Mouse (Mus musculus): ENCODE results near the gene Grb10.

DNA sequence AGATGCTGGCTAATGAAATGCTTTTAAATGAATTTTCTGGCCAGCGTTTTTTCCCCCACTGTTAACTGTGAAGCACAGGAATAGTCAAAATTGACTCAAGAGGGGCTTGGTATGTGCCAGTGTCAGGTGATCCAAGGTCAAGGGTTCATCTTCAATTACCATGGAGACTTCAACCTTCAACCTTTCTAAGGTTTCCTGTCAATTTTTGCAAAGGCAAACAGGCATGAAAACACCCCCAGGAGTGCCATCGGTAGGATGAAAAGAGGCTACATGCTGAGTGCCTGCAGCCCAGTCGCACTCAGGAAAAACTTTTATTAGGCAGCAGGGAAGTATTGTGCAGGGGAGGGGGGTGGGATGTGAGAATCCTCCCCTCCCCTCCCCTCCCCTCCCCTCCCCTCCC, 152.6 kb downstream of the Grb10 start:
- TF ChIP-seq POLR2A (IDR thresholded peaks at IDR 0.05; ENCODE audit: control insufficient read depth, extremely low read depth, insufficient read depth, low read length, poor library complexity), result no peak
- no peak for TF ChIP-seq CTCF (IDR thresholded peaks at IDR 0.05; ENCODE audit: borderline replicate concordance, control insufficient read depth, extremely low read depth, insufficient read depth, low read length, poor library complexity)

Measured in thymus, adult 2 months (tissue).